Mouse (Mus musculus) ES-E14 (cell line): ENCODE measurements around the gene Cby1. TPM values are rescaled to one million over a fixed set of nuclear protein-coding genes. Genes with fewer than 3 reads are reported as not detected.
A peak's percentile ranks its signal among the peaks of the same experiment; 100 is the strongest.

Source experiments
- DNase-seq: peaks from one replicate; pipeline ENCODE4 v3.0.0-alpha.2; 2013; ENCODE audit warnings: low read depth, low spot score
- H3K27ac ChIP-seq: 2 replicates; pipeline ENCODE4 v1.5.1; 2012; ENCODE audit warnings: low read depth, mild to moderate bottlenecking, low read length, moderate library complexity, mixed read lengths; ENCODE audit not compliant: poor library complexity, insufficient read depth, severe bottlenecking
- H3K36me3 ChIP-seq: 2 replicates; pipeline ENCODE4 v1.6.1; 2012; ENCODE audit warnings: mild to moderate bottlenecking, low read length, moderate library complexity, mixed read lengths; ENCODE audit not compliant: control insufficient read depth, poor library complexity, insufficient read depth, severe bottlenecking
- H3K4me1 ChIP-seq, 2 experiments: fragments of 150-350 bp in 1 of 2; sonication (generic) in 1 of 2; 2 replicates each; pipeline ENCODE4 v1.6.1; 2012; ENCODE audit warnings: low read length in 2 of 2, mild to moderate bottlenecking in 1 of 2, mixed read lengths in 1 of 2; ENCODE audit not compliant: control insufficient read depth in 2 of 2, insufficient read depth in 2 of 2, poor library complexity in 1 of 2
- H3K4me3 ChIP-seq, 2 experiments: fragments of 150-350 bp in 1 of 2; sonication (generic) in 1 of 2; 2 replicates each; pipeline ENCODE4 v1.5.1; 2012; ENCODE audit warnings: low read length in 2 of 2, low read depth in 1 of 2, mild to moderate bottlenecking in 1 of 2, mixed read lengths in 1 of 2; ENCODE audit not compliant: insufficient read depth in 1 of 2, poor library complexity in 1 of 2, severe bottlenecking in 1 of 2
- H3K9ac ChIP-seq: 2 replicates; pipeline ENCODE4 v1.6.1; 2012; ENCODE audit warnings: low read depth, mild to moderate bottlenecking, low read length, mixed read lengths; ENCODE audit not compliant: poor library complexity, insufficient read depth, severe bottlenecking
- H3K9me3 ChIP-seq: fragments of 150-350 bp; sonication (generic); 2 replicates; pipeline ENCODE4 v1.6.1; 2012; ENCODE audit warnings: low read depth, mild to moderate bottlenecking, low read length; ENCODE audit not compliant: control insufficient read depth, insufficient read depth
- CHD2 ChIP-seq: IDR thresholded peaks from 2 replicates; pipeline ENCODE4 v1.6.1; 2014; ENCODE audit warnings: mild to moderate bottlenecking, low read depth, low read length, inconsistent platforms
- HCFC1 ChIP-seq: IDR thresholded peaks from 2 replicates; pipeline ENCODE4 v1.6.1; 2012; ENCODE audit warnings: low read length, inconsistent platforms, borderline replicate concordance; ENCODE audit not compliant: insufficient read depth
- MAFK ChIP-seq: IDR thresholded peaks from 2 replicates; pipeline ENCODE4 v1.6.1; 2014; ENCODE audit warnings: mild to moderate bottlenecking, low read depth, low read length, inconsistent platforms; ENCODE audit not compliant: insufficient read depth
- ZC3H11A ChIP-seq: IDR thresholded peaks from 2 replicates; pipeline ENCODE4 v1.6.1; 2012; ENCODE audit warnings: low read depth, mild to moderate bottlenecking, inconsistent platforms, low read length, borderline replicate concordance
- ZNF384 ChIP-seq: IDR thresholded peaks from 2 replicates; pipeline ENCODE4 v1.6.1; 2012; ENCODE audit warnings: low read depth, low read length, inconsistent platforms
- in situ Hi-C, 2 experiments: fragments of 600-800 bp; cut with MboI; formaldehyde crosslinking; loops; one replicate each; pipeline ENCODE4 v1.15.1; 2025; ENCODE audit warnings: low sequenced_read_pairs in 2 of 2, inconsistent platforms in 1 of 2; ENCODE audit not compliant: unreplicated experiment in 2 of 2
- total RNA-seq: library from RNA; depleted of rRNA; stranded (reverse); fragments of 300-350 nt; gene quantifications from 2 replicates; pipeline ENCODE4 v1.2.3, GENCODE M21; 2012; rRNA removed

The Cby1 gene
- 21.9 and 29.5 TPM in 2 replicates for total RNA-seq

DNA sequence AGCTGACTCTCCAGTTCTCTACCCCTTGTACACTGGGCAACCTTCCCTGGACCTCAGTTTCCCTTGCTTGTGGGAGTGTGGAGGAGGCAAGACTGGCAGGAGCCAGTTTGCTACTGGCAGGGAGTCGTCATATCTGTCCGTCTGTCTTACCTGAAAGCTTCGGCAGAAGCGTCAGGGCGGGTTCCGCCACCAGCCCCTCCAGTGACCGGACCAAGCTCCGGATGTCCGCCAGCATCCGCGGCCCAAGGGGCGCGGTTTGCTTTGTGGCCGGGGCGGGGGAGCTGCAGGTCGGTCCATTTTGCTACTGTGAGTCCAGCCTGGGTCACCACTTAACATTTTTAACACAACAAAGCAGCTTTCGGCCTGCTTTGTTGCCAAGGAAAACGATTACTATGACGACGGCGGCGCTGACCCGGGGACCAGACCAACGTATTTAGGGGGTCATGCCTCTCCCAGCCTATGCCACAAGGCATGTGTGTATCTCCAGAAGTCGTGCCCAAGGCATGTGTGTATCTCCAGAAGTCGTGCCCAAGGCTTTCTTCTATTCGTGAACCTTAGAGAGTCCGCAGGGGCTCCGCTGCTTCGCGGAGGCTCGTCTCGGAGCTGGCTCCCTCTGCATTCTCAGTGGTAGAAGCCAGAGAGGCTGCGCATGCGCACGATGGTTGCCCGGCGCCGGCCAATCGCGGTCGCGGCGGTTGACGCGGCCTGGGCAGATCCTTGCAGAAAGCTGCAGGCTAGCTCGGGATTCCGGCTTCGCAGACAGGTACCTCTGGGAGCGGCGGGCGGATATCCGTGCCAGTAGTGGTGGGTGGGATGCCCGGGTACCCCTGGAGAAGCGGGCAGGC is at the start of gene Cby1, which contains the start of gene Fam227a:
TSS of gene Cby1 (plus strand) at position 669 of the 845 bp plus-strand sequence.
TSS of gene Fam227a (minus strand) at position 426 of the 845 bp plus-strand sequence.
- DNase-seq: peak; percentile 90
- TF ChIP-seq HCFC1 (peak; percentile 50; the same call in 1 of the 2 replicates), ZC3H11A (no peak)
- peak within 1 kb of the TSS; percentile 89 for H3K9ac ChIP-seq
- peak within 1 kb of the TSS; percentile 87 for H3K27ac ChIP-seq
- peaks cover 9% of the 10 kb centered on the region; the same call in 1 of the 2 replicates for H3K36me3 ChIP-seq
- no peaks in the 10 kb centered on the region for H3K9me3 ChIP-seq
- H3K4me1 ChIP-seq: no peaks in the 10 kb centered on the region
- in situ Hi-C loops: no loop called here
- peak within 1 kb of the TSS; percentile 66 to 90 for H3K4me3 ChIP-seq

DNA sequence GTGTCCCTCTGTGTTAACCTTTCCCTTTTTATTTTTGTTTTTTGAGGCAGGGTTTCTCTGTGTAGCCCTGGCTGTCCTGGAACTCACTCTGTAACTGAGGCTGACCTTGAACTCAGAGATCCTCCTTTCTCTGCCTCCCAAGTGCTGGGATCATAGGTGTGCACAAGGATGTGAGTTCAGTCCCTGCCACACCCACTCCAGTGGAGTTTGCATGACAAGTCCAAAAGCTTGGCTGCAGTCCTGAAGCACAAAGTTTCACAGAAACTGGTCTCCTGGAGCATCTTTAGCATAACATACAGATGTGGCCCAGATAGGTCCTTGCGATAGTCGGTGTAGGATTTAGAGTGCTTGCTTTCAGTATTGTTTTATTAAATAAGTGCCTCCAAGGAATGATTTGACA is 49.8 kb upstream of the Cby1 start:
- TF ChIP-seq HCFC1: no peak
- no peak for TF ChIP-seq MAFK
- no peak for TF ChIP-seq CHD2
- TF ChIP-seq ZNF384: no peak
- no peak for TF ChIP-seq ZC3H11A
- no peaks in the 10 kb centered on the region for H3K9me3 ChIP-seq
- in situ Hi-C loops: no loop called here
- H3K9ac ChIP-seq: no peak overlapping the region
- DNase-seq: no peak
- peaks cover 2 to 6% of the 10 kb centered on the region in 2 experiments; a peak in 3 of 4 replicates for H3K4me1 ChIP-seq
- H3K27ac ChIP-seq: no peak overlapping the region
- H3K4me3 ChIP-seq: no peak overlapping the region
- no peaks in the 10 kb centered on the region for H3K36me3 ChIP-seq

DNA sequence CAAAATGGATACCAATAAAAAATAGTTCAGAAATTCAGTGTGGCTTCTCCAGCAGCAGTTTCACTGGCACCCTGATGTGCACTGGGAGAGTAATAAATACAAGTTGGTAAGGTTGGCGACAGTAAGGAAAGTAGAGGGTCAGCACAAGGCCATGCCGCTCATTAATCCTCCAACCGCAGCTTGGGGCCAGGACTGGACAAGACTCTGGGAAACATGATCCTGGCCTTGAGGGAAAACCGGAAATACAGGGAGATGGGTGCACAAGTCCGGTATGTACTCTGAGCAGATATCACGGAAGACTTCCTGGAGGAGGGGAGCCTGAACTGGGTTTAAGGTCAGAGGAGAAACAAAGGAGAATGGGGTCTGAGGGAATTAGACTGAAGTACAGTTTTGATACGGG is 43.5 kb upstream of the Cby1 start:
- H3K4me1 ChIP-seq: peaks cover 1 to 27% of the 10 kb centered on the region in 2 experiments; a peak in 2 of 4 replicates
- H3K36me3 ChIP-seq: no peaks in the 10 kb centered on the region; the same call in 1 of the 2 replicates
- H3K9me3 ChIP-seq: no peaks in the 10 kb centered on the region
- DNase-seq: no peak
- in situ Hi-C loops: no loop called here
- no peak overlapping the region for H3K9ac ChIP-seq
- H3K4me3 ChIP-seq: no peak overlapping the region
- H3K27ac ChIP-seq: no peak overlapping the region
- TF ChIP-seq CHD2: no peak
- no peak for TF ChIP-seq ZC3H11A
- no peak for TF ChIP-seq MAFK
- TF ChIP-seq ZNF384: no peak
- TF ChIP-seq HCFC1: no peak

DNA sequence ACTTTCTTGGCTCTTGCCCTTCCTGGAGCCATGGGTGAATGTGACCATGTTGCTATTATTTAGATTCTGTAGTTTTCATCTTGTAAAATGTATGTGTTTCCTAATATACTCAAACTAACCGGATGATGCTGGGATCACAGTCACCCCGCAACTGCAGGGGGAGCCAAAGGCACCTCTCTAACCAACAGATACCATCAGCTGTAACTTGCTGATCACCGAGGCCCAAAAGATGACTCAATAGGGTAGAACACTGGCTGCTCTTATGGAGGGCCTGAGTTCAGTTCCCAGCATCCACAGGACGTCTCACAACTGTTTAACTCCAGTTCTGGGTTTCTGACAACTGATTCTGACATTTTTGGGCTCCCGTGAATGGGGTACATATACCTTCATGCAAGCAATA is 42.3 kb upstream of the Cby1 start:
- Histone ChIP-seq H3K4me3 (no peak overlapping the region), H3K9me3 (no peaks in the 10 kb centered on the region), H3K36me3 (no peaks in the 10 kb centered on the region; the same call in 1 of the 2 replicates), H3K9ac (no peak overlapping the region), H3K27ac (no peak overlapping the region), H3K4me1 (peaks cover 1 to 27% of the 10 kb centered on the region in 2 experiments; a peak in 2 of 4 replicates)
- in situ Hi-C loops: no loop called here
- no peak for TF ChIP-seq ZC3H11A
- no peak for TF ChIP-seq ZNF384
- TF ChIP-seq MAFK: no peak
- no peak for TF ChIP-seq CHD2
- no peak for TF ChIP-seq HCFC1
- no peak for DNase-seq
